Mouse (Mus musculus) intestine, postnatal 0 days (tissue): ENCODE data around the gene Ptcd2. TPM values are rescaled to one million over a fixed set of nuclear protein-coding genes. Genes with fewer than 3 reads are reported as not detected.
A peak's percentile ranks its signal among the peaks of the same experiment; 100 is the strongest.

ENCODE experiments used
- ATAC-seq: fragments of 200-750 bp; cut with Nextera tagmentation; 2 replicates; pipeline ENCODE4 v1.8.0; 2017; ENCODE audit warnings: mild to moderate bottlenecking, moderate TSS enrichment, moderate library complexity
- H3K27ac ChIP-seq: fragments of 300-500 bp; sonication (generic); 2 replicates; pipeline ENCODE4 v1.5.1; 2014; ENCODE audit warnings: mild to moderate bottlenecking, low read depth, low read length, moderate library complexity
- H3K27me3 ChIP-seq: fragments of 300-500 bp; sonication (generic); replicated peaks from 2 replicates; pipeline ENCODE4 v1.6.1; 2014; ENCODE audit warnings: low read length, mixed read lengths; ENCODE audit not compliant: control insufficient read depth, insufficient read depth
- H3K36me3 ChIP-seq: fragments of 300-500 bp; sonication (generic); 2 replicates; pipeline ENCODE4 v1.6.1; 2014; ENCODE audit warnings: mild to moderate bottlenecking, moderate library complexity; ENCODE audit not compliant: control insufficient read depth, insufficient read depth
- H3K4me1 ChIP-seq: fragments of 300-500 bp; sonication (generic); replicated peaks from 2 replicates; pipeline ENCODE4 v1.6.1; 2014; ENCODE audit warnings: antibody characterized with exemption, low read length, mixed read lengths; ENCODE audit not compliant: control insufficient read depth, insufficient read depth
- H3K4me2 ChIP-seq: fragments of 300-500 bp; sonication (generic); replicated peaks from 2 replicates; pipeline ENCODE4 v1.6.1; 2014; ENCODE audit warnings: low read depth, mild to moderate bottlenecking, moderate library complexity
- H3K4me3 ChIP-seq: fragments of 300-500 bp; sonication (generic); 2 replicates; pipeline ENCODE4 v1.5.1; 2014; ENCODE audit warnings: low read depth, low read length
- H3K9ac ChIP-seq: fragments of 300-500 bp; sonication (generic); 2 replicates; pipeline ENCODE4 v1.6.1; 2014; ENCODE audit warnings: mild to moderate bottlenecking, low read depth, low read length
- H3K9me3 ChIP-seq: fragments of 300-500 bp; sonication (generic); 2 replicates; pipeline ENCODE4 v1.6.1; 2016; ENCODE audit warnings: mixed run types; ENCODE audit not compliant: control insufficient read depth
- CTCF ChIP-seq: sonication (generic); IDR thresholded peaks from 2 replicates; pipeline ENCODE4 v1.5.1; 2016; ENCODE audit warnings: low read depth, mild to moderate bottlenecking, control low read depth, antibody characterized with exemption, moderate library complexity
- WGBS: fragments of 180-500 bp; shearing (Covaris S2); extraction: QIAGEN DNeasy Blood & Tissue Kit; methylation state at CpG from one replicate; pipeline ENCODE4 v1.1.7; 2014; 5-methylcytosine and 5-hydroxymethylcytosine counted together
- polyA plus RNA-seq: library from polyadenylated mRNA; unstranded; fragments of >200 nt; fragmentation: Nextera tagmentation; extraction: Ambion mirVana; gene quantifications from 2 replicates; pipeline ENCODE4 v1.2.1, GENCODE M21; 2015

The Ptcd2 gene
- polyA plus RNA-seq, 1 experiment from 2014 or later: 28.5 TPM

DNA sequence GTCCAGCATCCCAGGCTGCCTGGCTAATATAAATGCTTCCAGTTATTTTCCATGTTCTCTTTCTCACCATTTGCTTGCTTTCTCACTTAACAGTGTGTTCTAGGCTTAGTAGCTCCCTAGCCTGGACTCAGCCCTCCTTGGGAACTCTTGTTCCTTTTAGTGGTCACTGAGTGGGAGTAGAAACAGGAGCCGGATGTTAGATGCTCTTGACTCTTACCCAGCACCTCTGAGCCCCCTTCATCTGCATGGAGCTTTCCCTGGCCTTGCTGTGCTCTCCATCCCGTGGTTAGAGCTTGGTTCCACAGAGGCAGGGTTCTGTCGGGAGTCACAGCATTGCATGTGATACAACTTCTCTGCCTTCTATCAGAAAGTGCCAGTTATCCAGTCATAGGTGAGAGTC is 7.1 kb upstream of the Ptcd2 start:
- Histone ChIP-seq H3K4me1 (peaks cover under 1% of the 10 kb centered on the region; the same call in 1 of the 2 replicates), H3K27ac (no peak overlapping the region), H3K36me3 (peaks cover 20% of the 10 kb centered on the region), H3K4me3 (no peak overlapping the region), H3K27me3 (no peaks in the 10 kb centered on the region), H3K4me2 (no peak overlapping the region), H3K9me3 (no peaks in the 10 kb centered on the region), H3K9ac (no peak overlapping the region)
- TF ChIP-seq CTCF: no peak
- 79% methylated on average over 3 of the region's 3 CpGs for WGBS
- ATAC-seq: no peak

DNA sequence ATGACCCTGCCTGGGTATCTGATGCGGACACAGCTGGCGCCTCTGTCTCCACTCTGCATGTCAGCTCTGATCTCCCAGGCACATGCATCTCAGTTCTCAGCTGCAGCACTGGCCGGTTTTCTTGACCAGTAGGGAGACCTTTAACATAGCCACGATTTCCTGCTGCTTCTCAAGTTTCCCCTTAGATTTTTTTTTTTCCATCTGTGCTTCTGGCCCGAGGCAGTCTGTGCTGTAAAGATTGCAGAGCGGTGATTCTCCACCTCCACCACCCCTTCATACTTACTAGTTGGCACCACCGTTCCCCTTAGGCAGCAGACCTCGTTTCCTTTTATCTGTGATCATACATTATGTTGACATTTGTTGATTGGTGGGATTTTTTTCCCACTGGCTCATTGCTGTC is 6.7 kb upstream of the Ptcd2 start:
- H3K9ac ChIP-seq: no peak overlapping the region
- H3K4me3 ChIP-seq: no peak overlapping the region
- no peaks in the 10 kb centered on the region for H3K9me3 ChIP-seq
- ATAC-seq: no peak
- no peaks in the 10 kb centered on the region for H3K27me3 ChIP-seq
- peaks cover 20% of the 10 kb centered on the region for H3K36me3 ChIP-seq
- peaks cover 2% of the 10 kb centered on the region; the same call in 1 of the 2 replicates for H3K4me1 ChIP-seq
- TF ChIP-seq CTCF: no peak
- no peak overlapping the region for H3K4me2 ChIP-seq
- no peak overlapping the region for H3K27ac ChIP-seq
- WGBS: 62% methylated on average over 8 of the region's 8 CpGs

- Histone ChIP-seq H3K9me3 (no peaks in the 10 kb centered on the region), H3K27me3 (no peaks in the 10 kb centered on the region), H3K4me2 (no peak overlapping the region), H3K4me3 (no peak overlapping the region), H3K4me1 (peaks cover 8% of the 10 kb centered on the region; the same call in 1 of the 2 replicates), H3K27ac (no peak overlapping the region), H3K36me3 (peaks cover 20% of the 10 kb centered on the region), H3K9ac (no peak overlapping the region)
- ATAC-seq: no peak
- no peak for TF ChIP-seq CTCF
- WGBS: 90% methylated on average over 6 of the region's 6 CpGs
Measured at GRCm38 (mm10) chr13:99350009-99350408, 5.5 kb upstream of the Ptcd2 start.

DNA sequence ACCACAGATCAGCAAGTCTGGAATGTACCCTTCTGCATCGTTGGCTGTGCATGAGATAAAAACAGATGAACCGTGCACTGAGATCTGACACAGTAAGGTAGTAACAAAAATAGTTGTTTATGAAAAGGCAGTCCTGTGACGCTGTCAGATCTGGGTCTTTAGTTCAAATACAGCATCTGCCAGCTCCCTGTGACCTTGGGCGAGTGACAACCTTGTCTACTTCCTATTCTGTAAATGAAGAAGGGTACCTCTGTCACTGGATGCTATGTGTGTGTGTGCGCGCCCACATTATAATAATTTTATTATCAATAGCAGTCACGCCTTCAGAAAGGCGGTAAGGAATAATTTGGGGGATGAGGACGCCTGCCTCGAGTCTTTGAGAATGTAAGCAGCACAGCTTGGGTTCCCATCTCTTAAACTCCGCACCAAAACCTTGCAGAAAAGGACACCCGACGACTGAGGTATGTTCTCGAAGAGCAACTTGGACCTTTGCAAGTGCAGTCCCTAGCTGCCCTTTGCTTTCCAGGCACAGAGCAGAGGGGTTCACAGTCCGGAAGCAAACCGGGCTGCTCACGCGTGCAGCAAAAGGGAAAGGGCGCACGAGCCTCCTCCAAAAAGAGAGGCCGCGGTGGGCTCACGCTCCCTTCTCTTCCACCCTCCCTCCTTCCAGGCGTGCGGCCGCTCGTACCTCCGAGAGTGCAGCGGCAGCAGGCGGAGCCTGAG is 468 bp downstream of the Ptcd2 start:
- under 1% methylated on average over 30 of the region's 30 CpGs for WGBS
- peak overlapping the region; percentile 66 for H3K4me3 ChIP-seq
- TF ChIP-seq CTCF: no peak
- peaks cover 42% of the 10 kb centered on the region for H3K36me3 ChIP-seq
- no peaks in the 10 kb centered on the region for H3K9me3 ChIP-seq
- H3K9ac ChIP-seq: peak overlapping the region; percentile 77
- peak; percentile 75 for ATAC-seq
- 0 out of 2 replicates have a peak, but pooled peaks cover 9% of the 10 kb centered on the region for H3K4me1 ChIP-seq
- H3K27me3 ChIP-seq: no peaks in the 10 kb centered on the region
- peak overlapping the region; percentile 72 for H3K4me2 ChIP-seq
- peak overlapping the region; percentile 51 for H3K27ac ChIP-seq

GRCm38 (mm10) chr13:99341504-99341903 is 3.0 kb downstream of the Ptcd2 start:
- 95% methylated on average over 6 of the region's 6 CpGs for WGBS

DNA sequence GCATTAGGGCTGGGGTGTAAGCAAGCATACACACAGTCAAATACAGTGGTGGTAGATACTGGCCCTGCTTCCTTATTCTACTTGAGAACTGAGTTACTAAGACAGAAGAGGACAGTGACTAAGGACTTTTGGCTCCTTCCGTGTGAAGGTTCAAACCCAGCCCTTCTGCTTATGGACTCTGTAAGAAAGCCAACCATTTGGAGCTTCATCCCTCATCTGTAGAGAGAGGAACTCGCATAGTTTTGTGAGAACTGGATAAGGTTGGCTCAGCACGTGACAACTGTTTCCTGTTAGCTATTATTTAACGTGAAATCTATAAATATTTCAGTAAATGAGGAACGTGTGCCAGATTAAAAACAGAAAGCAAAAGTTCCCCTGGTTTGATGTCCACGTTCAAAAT is 7.0 kb downstream of the Ptcd2 start:
- H3K27me3 ChIP-seq: no peaks in the 10 kb centered on the region

More at GRCm38 (mm10) chr13:99341504-99341903, 3.0 kb downstream of the Ptcd2 start:
- H3K27ac ChIP-seq: no peak overlapping the region
- no peak overlapping the region for H3K4me3 ChIP-seq
- TF ChIP-seq CTCF: no peak
- no peaks in the 10 kb centered on the region for H3K9me3 ChIP-seq
- peaks cover 46% of the 10 kb centered on the region for H3K36me3 ChIP-seq
- no peak for ATAC-seq
- no peak overlapping the region for H3K9ac ChIP-seq
- 0 out of 2 replicates have a peak, but pooled peaks cover 8% of the 10 kb centered on the region for H3K4me1 ChIP-seq
- H3K27me3 ChIP-seq: no peaks in the 10 kb centered on the region
- H3K4me2 ChIP-seq: no peak overlapping the region

More for the DNA sequence above, 7.0 kb downstream of the Ptcd2 start:
- H3K4me3 ChIP-seq: no peak overlapping the region
- no peak overlapping the region for H3K4me2 ChIP-seq
- no peak overlapping the region for H3K27ac ChIP-seq
- TF ChIP-seq CTCF: no peak
- no peaks in the 10 kb centered on the region for H3K4me1 ChIP-seq
- 63% methylated on average over 6 of the region's 6 CpGs for WGBS
- no peaks in the 10 kb centered on the region for H3K9me3 ChIP-seq
- peaks cover 77% of the 10 kb centered on the region for H3K36me3 ChIP-seq
- no peak for ATAC-seq
- H3K9ac ChIP-seq: no peak overlapping the region
